Mouse (Mus musculus) E14TG2a.4 (cell line): ENCODE measurements around the gene Azi2.

Source experiments
- H3K27me3 ChIP-seq: 2 replicates; pipeline ENCODE4 v1.6.1; 2014; ENCODE audit warnings: low read length, control low read depth; ENCODE audit not compliant: insufficient read depth
- H3K36me3 ChIP-seq: 2 replicates; pipeline ENCODE4 v1.6.1; 2014; ENCODE audit warnings: low read length, control low read depth; ENCODE audit not compliant: insufficient read depth
- H3K4me1 ChIP-seq: replicated peaks from 2 replicates; pipeline ENCODE4 v1.6.1; 2014; ENCODE audit warnings: low read depth, low read length, control low read depth
- H3K4me3 ChIP-seq: replicated peaks from 2 replicates; pipeline ENCODE4 v1.5.1; 2014; ENCODE audit warnings: mild to moderate bottlenecking, low read length
- H3K9me3 ChIP-seq: 2 replicates; pipeline ENCODE4 v1.6.1; 2014; ENCODE audit warnings: low read length, control low read depth
- CTCF ChIP-seq: conservative IDR thresholded peaks from 2 replicates; pipeline ENCODE4 v1.5.1; 2014; ENCODE audit warnings: low read length
- NANOG ChIP-seq: IDR thresholded peaks from 2 replicates; pipeline ENCODE4 v1.6.1; 2014; ENCODE audit warnings: borderline replicate concordance, low read length, mixed read lengths
- POU5F1 ChIP-seq: IDR thresholded peaks from 2 replicates; pipeline ENCODE4 v1.6.1; 2014; ENCODE audit warnings: low read length, borderline replicate concordance

The Azi2 gene

DNA sequence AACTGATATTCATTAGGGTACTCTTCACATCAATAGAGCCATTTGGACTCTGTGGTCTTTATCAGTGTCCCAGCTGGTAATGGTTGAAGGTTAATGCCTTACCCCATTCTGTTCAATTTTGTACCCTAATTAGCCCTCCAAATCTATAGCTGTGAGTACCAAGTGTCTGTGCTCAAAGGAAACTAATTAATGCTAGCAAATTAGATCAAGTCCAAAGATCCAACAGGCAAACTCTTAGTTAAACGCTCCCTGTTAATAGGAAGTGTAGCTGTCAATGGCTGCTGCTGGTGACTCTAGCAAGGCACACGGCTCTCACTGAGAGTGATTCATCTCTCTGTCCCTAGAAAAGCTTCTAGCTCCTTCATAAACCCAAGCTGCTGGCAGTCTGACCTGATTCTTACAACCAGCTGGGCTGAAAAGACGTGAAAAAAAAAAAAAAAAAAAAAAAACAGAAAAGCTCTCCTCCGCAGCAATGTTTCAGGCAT, 68.3 kb downstream of the Azi2 start:
- no peaks in the 10 kb centered on the region for H3K36me3 ChIP-seq
- H3K27me3 ChIP-seq = no peaks in the 10 kb centered on the region
- TF ChIP-seq CTCF = no peak
- no peak for TF ChIP-seq NANOG
- TF ChIP-seq POU5F1 = no peak
- no peaks in the 10 kb centered on the region for H3K4me1 ChIP-seq
- H3K9me3 ChIP-seq = no peaks in the 10 kb centered on the region
- H3K4me3 ChIP-seq = no peak overlapping the region

DNA sequence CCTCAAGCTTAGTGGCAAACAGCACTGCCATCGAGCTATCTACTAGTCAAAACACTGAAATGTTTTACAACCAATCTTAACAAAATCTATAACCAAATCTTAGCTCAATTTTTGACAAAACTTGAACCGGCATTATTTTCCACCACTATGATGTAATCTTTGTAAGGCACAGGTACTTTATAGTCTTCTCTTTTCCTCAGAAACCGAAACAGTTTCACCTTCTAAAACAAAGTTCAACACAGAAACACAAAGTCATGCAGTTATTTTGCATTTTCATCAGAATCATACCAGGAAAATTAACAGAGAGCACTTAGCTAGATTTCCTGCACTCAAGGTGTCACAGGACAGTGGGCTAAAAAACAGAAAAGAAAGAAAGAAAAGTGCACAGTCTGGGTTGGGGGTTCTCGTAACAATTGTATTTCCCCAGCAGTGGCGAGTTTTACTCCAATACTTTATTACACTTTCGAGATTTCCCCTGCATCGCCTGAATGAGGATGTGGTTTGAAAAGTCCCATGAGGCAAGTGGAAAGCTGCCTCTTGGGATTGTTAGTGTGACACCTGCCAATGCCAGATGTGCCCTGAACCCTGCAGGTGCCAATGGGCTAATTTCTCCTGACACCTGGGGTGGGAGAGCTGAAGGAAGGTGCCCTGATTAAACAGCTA, 69.5 kb downstream of the Azi2 start:
- Histone ChIP-seq H3K9me3 (no peaks in the 10 kb centered on the region), H3K27me3 (no peaks in the 10 kb centered on the region), H3K4me1 (no peaks in the 10 kb centered on the region), H3K36me3 (peaks cover 2% of the 10 kb centered on the region; the same call in 1 of the 2 replicates), H3K4me3 (no peak overlapping the region)
- no peak for TF ChIP-seq POU5F1

DNA sequence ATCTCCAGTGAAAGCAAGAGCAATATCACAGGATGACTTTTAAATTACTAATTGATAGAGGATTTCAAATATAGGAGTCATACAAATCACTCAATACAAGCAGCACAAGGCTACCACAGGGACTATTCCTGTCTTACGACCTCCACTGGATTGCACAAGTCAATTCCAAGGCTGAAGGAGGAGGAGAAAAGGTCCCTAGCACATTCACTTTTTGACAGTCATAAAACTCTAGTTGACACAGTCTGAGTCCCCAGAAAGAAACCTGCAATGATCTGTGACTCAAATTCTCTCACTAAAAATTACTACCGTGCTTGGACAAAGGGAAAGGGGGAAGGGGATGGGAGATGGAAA, 70.0 kb downstream of the Azi2 start:
- H3K4me1 ChIP-seq = no peaks in the 10 kb centered on the region
- H3K9me3 ChIP-seq = no peaks in the 10 kb centered on the region
- peaks cover 6% of the 10 kb centered on the region; the same call in 1 of the 2 replicates for H3K36me3 ChIP-seq
- no peak overlapping the region for H3K4me3 ChIP-seq
- H3K27me3 ChIP-seq = no peaks in the 10 kb centered on the region
- TF ChIP-seq CTCF = no peak
- no peak for TF ChIP-seq NANOG
- TF ChIP-seq POU5F1 = no peak
